Mouse (Mus musculus) kidney, adult 2 months (tissue): Measurements from ENCODE around the gene Pde6h.

Source experiments
- CTCF ChIP-seq: fragments of 200-500 bp; conservative IDR thresholded peaks from 2 replicates; pipeline ENCODE4 v1.5.1; 2011; ENCODE audit warnings: low read depth, mild to moderate bottlenecking, control low read depth, low read length, moderate library complexity, mixed read lengths; ENCODE audit not compliant: insufficient read depth, insufficient read length
- POLR2A ChIP-seq: fragments of 200-500 bp; IDR thresholded peaks from one replicate; pipeline ENCODE4 v1.6.1; 2011; ENCODE audit warnings: low read depth, low read length, control low read depth

GRCm38 (mm10) chr6:136965912-136966311, 42.3 kb downstream of the Pde6h start:
- no peak for TF ChIP-seq POLR2A
- no peak for TF ChIP-seq CTCF
